Mouse (Mus musculus) myocyte (in vitro differentiated cells): Measurements from ENCODE around the gene Vax1. TPM values are rescaled to one million over a fixed set of nuclear protein-coding genes. Genes with fewer than 3 reads are reported as not detected.

Source experiments
- H3K27me3 ChIP-seq: one replicate; pipeline ENCODE4 v1.6.1; 2011; ENCODE audit not compliant: control insufficient read depth, insufficient read depth, insufficient read length
- H3K36me3 ChIP-seq: one replicate; pipeline ENCODE4 v1.6.1; 2011; ENCODE audit not compliant: control insufficient read depth, insufficient read depth
- H3K4me2 ChIP-seq: one replicate; pipeline ENCODE4 v1.6.1; 2011; ENCODE audit warnings: low read depth, control low read depth
- H3K4me3 ChIP-seq: one replicate; pipeline ENCODE4 v1.5.1; 2011; ENCODE audit warnings: mild to moderate bottlenecking, control low read depth, moderate library complexity
- H3K79me2 ChIP-seq: one replicate; pipeline ENCODE4 v1.6.1; 2011; ENCODE audit not compliant: control insufficient read depth, insufficient read depth
- H3ac ChIP-seq: one replicate; pipeline ENCODE4 v1.6.1; 2011; ENCODE audit not compliant: control insufficient read depth, insufficient read length
- CEBPB ChIP-seq: IDR thresholded peaks from 2 replicates; pipeline ENCODE4 v1.6.1; 2011; ENCODE audit warnings: mild to moderate bottlenecking, moderate library complexity; ENCODE audit not compliant: poor library complexity, insufficient read depth, severe bottlenecking
- E2F4 ChIP-seq: IDR thresholded peaks from one replicate; pipeline ENCODE4 v1.6.1; 2011; ENCODE audit warnings: mild to moderate bottlenecking, control low read depth, moderate library complexity; ENCODE audit not compliant: insufficient read depth
- MAX ChIP-seq: IDR thresholded peaks from one replicate; pipeline ENCODE4 v1.6.1; 2011; ENCODE audit warnings: low read depth, mild to moderate bottlenecking, control low read depth
- MYOD1 ChIP-seq, 3 experiments: IDR thresholded peaks; one replicate each; pipeline ENCODE4 v1.6.1; 2011; ENCODE audit warnings: control low read depth in 2 of 3, low read depth in 2 of 3, mild to moderate bottlenecking in 2 of 3, moderate library complexity in 1 of 3; ENCODE audit not compliant: insufficient read length in 2 of 3, control insufficient read depth in 1 of 3
- MYOG ChIP-seq, 3 experiments: IDR thresholded peaks; one replicate each; pipeline ENCODE4 v1.6.1; 2011; ENCODE audit warnings: control low read depth in 2 of 3, low read depth in 2 of 3, mild to moderate bottlenecking in 2 of 3; ENCODE audit not compliant: insufficient read length in 2 of 3, control insufficient read depth in 1 of 3, insufficient read depth in 1 of 3
- POLR2A ChIP-seq: IDR thresholded peaks from one replicate; pipeline ENCODE4 v1.6.1; 2011; ENCODE audit warnings: low read depth, mild to moderate bottlenecking, control low read depth, moderate library complexity; ENCODE audit not compliant: insufficient read length
- POLR2AphosphoS2 ChIP-seq: IDR thresholded peaks from one replicate; pipeline ENCODE4 v1.6.1; 2011; ENCODE audit warnings: low read depth, control low read depth; ENCODE audit not compliant: insufficient read length
- REST ChIP-seq: IDR thresholded peaks from one replicate; pipeline ENCODE4 v1.6.1; 2011; ENCODE audit warnings: mild to moderate bottlenecking, control low read depth, moderate library complexity; ENCODE audit not compliant: insufficient read depth, insufficient read length
- SRF ChIP-seq: IDR thresholded peaks from one replicate; pipeline ENCODE4 v1.6.1; 2011; ENCODE audit warnings: low read depth; ENCODE audit not compliant: control insufficient read depth, insufficient read length
- TCF12 ChIP-seq: IDR thresholded peaks from one replicate; pipeline ENCODE4 v1.6.1; 2011; ENCODE audit warnings: mild to moderate bottlenecking, control low read depth; ENCODE audit not compliant: poor library complexity, insufficient read depth, severe bottlenecking
- TCF3 ChIP-seq: IDR thresholded peaks from one replicate; pipeline ENCODE4 v1.6.1; 2011; ENCODE audit warnings: low read depth, control low read depth; ENCODE audit not compliant: insufficient read length
- USF1 ChIP-seq: IDR thresholded peaks from one replicate; pipeline ENCODE4 v1.6.1; 2011; ENCODE audit warnings: low read depth, mild to moderate bottlenecking, control low read depth, moderate library complexity
- polyA plus RNA-seq: library from polyadenylated mRNA; unstranded; fragments of >200 nt; fragmentation: generic; extraction: Trizol; gene quantifications from one replicate; pipeline ENCODE4 v1.2.1, GENCODE M21; 2012; ENCODE audit warnings: missing spikeins

Gene Vax1
- polyA plus RNA-seq, 1 experiment = not detected

- H3K36me3 ChIP-seq = no peaks in the 10 kb centered on the region
- TF ChIP-seq POLR2A (no peak), USF1 (no peak), MAX (no peak), TCF3 (no peak)
- no peak overlapping the region for H3K4me3 ChIP-seq
- no peak overlapping the region for H3ac ChIP-seq
- peaks cover 69% of the 10 kb centered on the region for H3K27me3 ChIP-seq
- H3K4me2 ChIP-seq = no peak overlapping the region
- no peaks in the 10 kb centered on the region for H3K79me2 ChIP-seq
Observed at GRCm38 (mm10) chr19:59169143-59169935, 517 bp downstream of the Vax1 start.

GRCm38 (mm10) chr19:59168386-59168905 is 1.4 kb downstream of the Vax1 start:
- H3K36me3 ChIP-seq = no peaks in the 10 kb centered on the region
- H3K4me2 ChIP-seq = no peak overlapping the region
- H3K4me3 ChIP-seq = no peak overlapping the region
- H3K79me2 ChIP-seq = no peaks in the 10 kb centered on the region
- H3K27me3 ChIP-seq = peaks cover 65% of the 10 kb centered on the region
- TF ChIP-seq SRF (no peak), MYOG (IDR thresholded peaks at IDR 0.05; ENCODE audit: control insufficient read depth in 1 of 3, insufficient read depth in 1 of 3, insufficient read length in 2 of 3, low read depth in 2 of 3) (no peak), USF1 (no peak), POLR2AphosphoS2 (no peak), MAX (no peak), TCF3 (no peak), POLR2A (no peak), CEBPB (no peak), E2F4 (no peak), REST (no peak), TCF12 (no peak), MYOD1 (IDR thresholded peaks at IDR 0.05; ENCODE audit: control insufficient read depth in 1 of 3, insufficient read length in 2 of 3, low read depth in 2 of 3) (no peak)
- no peak overlapping the region for H3ac ChIP-seq

GRCm38 (mm10) chr19:59167871-59168270 is 2.0 kb downstream of the Vax1 start:
- H3ac ChIP-seq = no peak overlapping the region

GRCm38 (mm10) chr19:59166879-59167278 is 3.0 kb downstream of the Vax1 start:
- peaks cover 57% of the 10 kb centered on the region for H3K27me3 ChIP-seq
- no peak for TF ChIP-seq MYOG (IDR thresholded peaks at IDR 0.05; ENCODE audit: control insufficient read depth in 1 of 3, insufficient read depth in 1 of 3, insufficient read length in 2 of 3, low read depth in 2 of 3)
- TF ChIP-seq POLR2A = no peak
- no peak for TF ChIP-seq TCF12
- TF ChIP-seq POLR2AphosphoS2 = no peak
- no peak for TF ChIP-seq E2F4
- no peak for TF ChIP-seq TCF3
- no peak for TF ChIP-seq MAX
- no peak for TF ChIP-seq USF1
- no peak for TF ChIP-seq MYOD1 (IDR thresholded peaks at IDR 0.05; ENCODE audit: control insufficient read depth in 1 of 3, insufficient read length in 2 of 3, low read depth in 2 of 3)
- no peak for TF ChIP-seq CEBPB
- no peak for TF ChIP-seq REST
- no peak for TF ChIP-seq SRF
- no peak overlapping the region for H3K4me2 ChIP-seq
- H3K4me3 ChIP-seq = no peak overlapping the region
- H3K79me2 ChIP-seq = no peaks in the 10 kb centered on the region
- no peaks in the 10 kb centered on the region for H3K36me3 ChIP-seq
- H3ac ChIP-seq = no peak overlapping the region

More at GRCm38 (mm10) chr19:59167871-59168270, 2.0 kb downstream of the Vax1 start:
- TF ChIP-seq E2F4 = no peak
- no peak for TF ChIP-seq TCF3
- no peak for TF ChIP-seq USF1
- no peak for TF ChIP-seq MYOD1 (IDR thresholded peaks at IDR 0.05; ENCODE audit: control insufficient read depth in 1 of 3, insufficient read length in 2 of 3, low read depth in 2 of 3)
- no peak for TF ChIP-seq MYOG (IDR thresholded peaks at IDR 0.05; ENCODE audit: control insufficient read depth in 1 of 3, insufficient read depth in 1 of 3, insufficient read length in 2 of 3, low read depth in 2 of 3)
- TF ChIP-seq POLR2AphosphoS2 = no peak
- TF ChIP-seq TCF12 = no peak
- TF ChIP-seq MAX = no peak
- TF ChIP-seq REST = no peak
- TF ChIP-seq POLR2A = no peak
- no peak for TF ChIP-seq SRF
- TF ChIP-seq CEBPB = no peak
- Histone ChIP-seq H3K36me3 (no peaks in the 10 kb centered on the region), H3K4me3 (no peak overlapping the region), H3K27me3 (peaks cover 66% of the 10 kb centered on the region), H3K79me2 (no peaks in the 10 kb centered on the region), H3K4me2 (no peak overlapping the region)

GRCm38 (mm10) chr19:59166311-59166761 is 3.5 kb downstream of the Vax1 start:
- Histone ChIP-seq H3K4me2 (no peak overlapping the region), H3ac (no peak overlapping the region), H3K79me2 (no peaks in the 10 kb centered on the region), H3K4me3 (no peak overlapping the region), H3K27me3 (peaks cover 52% of the 10 kb centered on the region), H3K36me3 (no peaks in the 10 kb centered on the region)
- TF ChIP-seq TCF3 = no peak
